Mouse (Mus musculus): ENCODE measurements around the gene Actr2.
"Not testable (repeated sequence)": the region's sequence is repeated elsewhere in the genome, so short reads cannot be mapped to it uniquely, and the experiment has no call there.

Actr2 gene

DNA sequence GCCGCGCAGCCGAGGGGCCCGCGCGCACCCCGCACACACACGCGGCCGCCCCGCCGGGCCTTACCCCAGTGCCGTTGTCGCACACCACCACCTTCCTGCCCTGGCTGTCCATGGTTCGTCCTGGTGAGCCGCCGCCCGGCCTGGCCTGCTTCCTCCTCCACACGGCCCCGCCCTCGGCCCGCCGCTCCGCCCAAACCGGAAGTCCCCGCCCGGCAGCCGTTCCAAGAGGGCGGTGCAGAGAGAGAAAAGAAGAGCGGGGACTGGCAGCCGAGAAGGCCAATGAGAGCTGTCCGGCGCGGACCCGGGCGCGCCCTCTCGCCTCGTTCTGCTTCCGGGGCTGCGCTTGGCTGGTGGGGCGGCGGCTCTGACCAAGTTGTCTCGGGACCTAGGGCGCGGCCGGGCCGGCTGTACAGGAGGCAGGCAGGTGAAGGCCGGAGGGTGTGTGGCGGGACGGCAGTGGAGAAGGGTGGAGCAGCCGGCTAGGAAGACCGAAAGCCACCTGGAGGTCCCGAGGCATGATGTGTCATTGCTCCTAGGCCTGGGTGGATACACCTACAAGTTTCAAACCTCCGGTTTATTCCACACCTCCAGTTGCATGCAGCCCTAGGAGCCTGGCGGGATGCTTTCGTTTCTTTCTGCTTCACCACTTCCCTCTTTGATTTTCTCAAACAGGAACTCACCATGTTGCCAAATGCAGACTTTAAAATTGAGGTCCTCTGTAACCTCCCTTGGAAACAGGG, at the start of gene Actr2:
TSS of gene Actr2 (minus strand) at position 173 of the 740 bp plus-strand sequence.
- peak; percentile 98 for DNase-seq (ENCODE audit: low read depth, low spot score)

DNA sequence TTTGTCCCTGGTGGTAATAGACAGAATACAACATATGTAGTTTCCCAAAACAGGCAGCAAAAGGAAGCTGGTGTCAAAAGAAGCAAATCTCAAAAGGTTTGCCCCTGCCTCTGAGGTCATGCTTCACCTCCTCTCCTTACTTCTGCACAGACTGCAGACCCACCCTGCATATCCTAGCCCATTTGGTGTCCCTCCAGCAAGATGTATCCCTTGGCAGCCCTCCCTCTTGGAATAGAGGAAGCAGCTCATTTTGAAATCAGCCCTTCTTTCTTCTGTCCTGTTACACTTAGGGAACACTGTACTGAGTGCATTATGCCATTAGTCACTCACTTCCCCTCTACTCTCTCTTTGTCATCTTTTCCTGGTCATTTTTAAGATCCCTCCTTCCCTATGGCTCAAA, 46.2 kb upstream of the Actr2 start:
- no peak for DNase-seq (ENCODE audit: low read depth, low spot score)

DNA sequence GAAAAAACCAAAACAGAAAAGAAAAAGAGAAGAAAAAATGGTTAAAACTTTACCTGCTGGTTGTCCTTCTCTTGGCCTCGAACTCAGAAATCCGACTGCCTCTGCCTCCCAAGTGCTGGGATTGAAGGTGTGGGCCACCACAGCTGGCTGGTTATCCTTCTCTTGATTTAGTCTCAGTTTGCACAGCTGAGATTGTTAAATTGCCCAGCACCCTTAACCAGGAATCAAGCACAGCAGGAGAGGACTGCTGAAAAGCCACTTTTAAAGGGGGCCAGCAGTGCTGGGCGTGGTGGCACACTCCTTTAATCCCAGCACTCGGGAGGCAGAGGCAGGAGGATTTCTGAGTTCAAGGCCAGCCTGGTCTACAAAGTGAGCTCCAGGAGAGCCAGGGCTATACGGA, 40.8 kb upstream of the Actr2 start:
- DNase-seq (ENCODE audit: low read depth, low spot score), result not testable (repeated sequence)

DNA sequence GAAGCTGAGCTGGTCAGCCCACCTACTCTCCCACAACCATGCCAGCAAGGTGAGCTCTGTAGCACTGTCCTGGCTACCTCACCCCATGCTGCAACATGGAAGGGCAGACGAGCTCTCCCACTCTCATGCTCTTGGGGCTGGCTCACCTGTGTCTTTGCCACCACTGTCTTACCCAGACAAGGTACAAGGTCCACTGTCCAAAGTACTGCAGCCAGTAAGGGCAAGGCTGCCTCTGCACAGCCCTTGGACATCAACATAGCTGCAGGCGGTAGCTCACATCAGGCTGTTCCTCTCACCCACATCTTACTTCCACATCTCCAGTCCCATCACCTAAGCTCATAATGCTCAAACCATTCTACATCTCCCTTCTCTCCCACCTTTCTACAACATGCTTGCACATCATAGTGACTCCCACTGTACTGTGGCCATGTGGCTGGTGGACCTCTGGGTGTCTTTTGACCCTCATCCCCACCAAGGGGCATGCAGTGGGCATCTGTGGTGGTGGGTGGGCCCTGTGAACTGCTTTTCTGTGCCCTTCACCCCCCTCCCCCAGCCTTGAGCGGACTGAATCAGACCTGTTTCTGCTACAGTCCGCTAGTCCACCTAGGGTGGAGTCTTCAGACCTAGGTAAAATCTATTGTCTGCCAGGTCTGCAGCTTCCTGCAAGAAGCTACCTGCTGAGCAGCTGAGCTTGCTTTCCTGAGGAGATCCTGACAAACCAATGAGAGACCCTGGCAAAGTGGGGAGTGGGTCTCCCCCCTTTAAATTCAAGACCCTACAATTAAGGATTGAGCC, 39.6 kb upstream of the Actr2 start:
- no peak for DNase-seq (ENCODE audit: low read depth, low spot score)

DNA sequence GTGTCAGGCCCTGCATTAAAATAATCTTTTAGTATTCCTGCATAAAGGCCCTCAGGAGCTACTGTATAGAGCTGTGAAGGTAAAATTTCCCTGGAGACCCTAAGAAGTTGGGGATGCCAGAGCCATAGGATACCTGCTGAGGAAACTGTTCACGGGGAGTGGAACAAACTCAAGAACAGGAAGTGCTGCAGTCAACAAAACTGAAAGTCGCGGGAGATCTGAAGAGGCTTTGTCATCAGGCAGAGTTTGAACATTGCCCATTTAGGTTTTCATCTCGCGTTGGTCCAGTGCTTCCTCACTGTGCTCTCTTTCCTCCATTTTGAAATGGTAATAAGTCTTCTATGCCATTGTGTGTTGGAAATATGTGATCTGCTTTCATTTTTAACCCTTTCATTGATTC, 38.6 kb upstream of the Actr2 start:
- DNase-seq (ENCODE audit: low read depth, low spot score), result peak; percentile 14

DNA sequence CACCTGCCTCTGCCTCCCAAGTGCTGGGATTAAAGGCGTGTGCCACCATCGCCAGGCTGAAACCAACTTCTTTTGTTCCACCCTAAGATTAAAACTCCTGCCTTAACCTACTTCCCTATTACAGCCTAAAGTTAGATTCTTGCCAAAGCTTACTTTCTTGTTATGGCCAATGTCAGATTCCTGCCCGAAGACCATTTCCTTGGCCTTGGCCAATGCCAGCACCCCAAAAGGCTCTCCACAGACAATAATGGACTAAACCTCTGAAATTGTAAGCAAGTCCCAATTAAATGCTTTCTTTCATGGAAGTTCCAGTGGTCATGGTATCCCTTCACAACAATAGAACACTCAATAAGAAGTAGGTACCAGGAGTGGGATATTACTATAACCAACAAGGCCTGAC, 37.2 kb upstream of the Actr2 start:
- DNase-seq (ENCODE audit: low read depth, low spot score), result no peak

DNA sequence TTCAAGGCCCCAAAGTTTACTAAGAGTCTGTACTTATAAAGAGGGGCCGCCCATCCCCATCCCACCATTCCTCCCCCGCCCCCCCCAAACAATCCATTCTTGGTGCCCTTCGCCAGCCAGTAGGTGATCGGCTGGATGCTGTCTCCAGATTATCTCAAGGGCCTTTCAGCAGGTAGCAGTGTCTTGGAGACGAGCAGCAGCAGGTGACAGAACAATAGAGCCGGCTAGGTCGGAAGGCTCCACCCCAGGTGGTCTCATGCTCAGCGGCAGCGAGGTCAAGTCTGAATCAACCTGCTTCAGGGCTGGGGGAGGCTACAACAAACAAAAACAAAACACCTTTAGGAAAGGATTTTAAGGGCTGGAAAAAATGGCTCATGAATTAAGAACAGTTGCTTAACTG, 32.7 kb upstream of the Actr2 start:
- no peak for DNase-seq (ENCODE audit: low read depth, low spot score)

DNA sequence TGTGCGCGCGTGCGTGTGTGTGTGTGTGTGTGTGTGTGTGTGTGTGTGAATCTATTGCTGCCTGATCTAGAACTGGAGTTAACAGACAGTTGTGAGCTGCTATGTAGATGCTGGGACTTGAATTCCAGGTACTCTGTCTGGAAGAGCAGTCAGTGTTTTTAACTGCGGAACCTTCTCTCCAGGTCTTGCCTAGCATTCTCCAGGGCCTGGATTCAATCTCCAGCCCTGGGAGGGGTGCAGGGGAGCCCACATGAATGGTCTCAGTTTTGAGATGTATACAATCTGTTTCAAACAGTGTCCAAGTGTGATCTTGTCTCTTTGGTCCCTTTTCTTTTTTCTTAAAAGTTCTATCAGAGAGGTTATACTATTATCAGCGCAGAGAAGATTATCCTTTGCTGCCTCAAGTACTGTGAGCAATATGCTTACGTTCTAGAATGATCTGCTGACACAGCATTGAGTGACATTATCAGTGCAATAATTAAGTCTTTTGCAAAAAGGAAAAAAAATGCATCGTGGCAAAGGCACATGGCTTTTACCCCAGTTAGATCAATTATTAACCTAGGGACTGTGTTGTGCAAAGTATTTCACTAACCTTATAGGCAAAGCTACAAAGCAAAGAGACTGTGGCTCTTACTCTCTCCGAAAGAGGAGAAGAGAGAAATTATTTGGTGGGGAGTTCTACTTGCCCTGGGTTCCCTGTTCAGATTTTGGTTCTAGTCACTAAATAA, 32.0 kb upstream of the Actr2 start:
- DNase-seq (ENCODE audit: low read depth, low spot score), result no peak

DNA sequence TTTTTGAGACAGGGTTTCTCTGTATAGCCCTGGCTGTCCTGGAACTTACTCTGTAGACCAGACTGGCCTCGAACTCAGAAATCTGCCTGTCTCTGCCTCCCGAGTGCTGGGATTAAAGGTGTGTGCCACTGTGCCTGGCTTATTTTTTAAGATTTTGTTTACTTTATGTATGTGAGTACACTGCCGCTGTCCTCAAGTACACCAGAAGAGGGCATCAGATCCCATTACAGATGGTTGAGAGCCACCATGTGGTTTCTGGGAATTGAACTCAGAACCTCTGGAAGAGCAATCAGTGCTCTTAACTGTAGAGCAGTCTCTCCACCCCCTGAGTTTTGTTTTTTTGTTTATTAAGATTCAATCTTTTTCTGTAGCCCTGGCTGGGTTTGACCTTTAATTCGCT, 31.0 kb upstream of the Actr2 start:
- peak; percentile 43 for DNase-seq (ENCODE audit: low read depth, low spot score)

DNA sequence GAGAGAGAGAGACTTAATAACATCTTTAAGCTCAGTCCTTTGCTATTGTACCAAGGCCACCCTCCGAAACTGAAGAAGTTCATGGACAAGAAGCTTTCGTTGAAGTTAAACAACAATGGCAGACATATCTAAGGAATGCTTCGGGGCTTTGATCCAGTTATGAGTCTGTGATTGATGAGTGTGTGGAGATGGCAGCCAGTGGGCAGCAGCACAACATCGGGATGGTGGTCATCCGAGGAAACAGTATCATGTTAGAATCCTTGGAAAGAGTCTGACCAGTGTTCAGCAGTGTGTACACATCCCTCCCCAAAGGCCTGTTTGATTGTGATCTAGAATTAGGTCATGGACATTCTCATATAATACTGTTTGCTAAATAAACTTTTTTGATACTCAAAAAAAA, 29.8 kb upstream of the Actr2 start:
- peak; percentile 15 for DNase-seq (ENCODE audit: low read depth, low spot score)

DNA sequence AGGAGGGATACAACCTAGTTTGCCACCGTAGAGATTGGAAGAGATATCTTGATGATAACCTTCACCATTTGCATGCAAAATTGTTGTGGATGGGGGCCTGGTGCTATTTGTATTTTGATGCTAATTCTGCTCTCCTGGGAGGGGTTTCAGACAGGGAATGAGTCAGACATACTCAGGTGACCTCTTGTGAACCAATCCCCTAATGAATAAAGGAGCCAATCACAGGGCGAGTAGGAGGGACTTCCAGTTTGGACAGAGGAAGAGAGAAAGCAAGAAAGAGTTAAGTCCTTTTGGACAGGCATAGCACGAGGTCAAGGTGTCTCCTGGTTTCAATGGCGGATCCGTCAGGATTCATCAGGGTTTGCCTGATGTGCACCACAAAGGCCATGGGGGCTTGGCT, 27.6 kb upstream of the Actr2 start:
- no peak for DNase-seq (ENCODE audit: low read depth, low spot score)

DNA sequence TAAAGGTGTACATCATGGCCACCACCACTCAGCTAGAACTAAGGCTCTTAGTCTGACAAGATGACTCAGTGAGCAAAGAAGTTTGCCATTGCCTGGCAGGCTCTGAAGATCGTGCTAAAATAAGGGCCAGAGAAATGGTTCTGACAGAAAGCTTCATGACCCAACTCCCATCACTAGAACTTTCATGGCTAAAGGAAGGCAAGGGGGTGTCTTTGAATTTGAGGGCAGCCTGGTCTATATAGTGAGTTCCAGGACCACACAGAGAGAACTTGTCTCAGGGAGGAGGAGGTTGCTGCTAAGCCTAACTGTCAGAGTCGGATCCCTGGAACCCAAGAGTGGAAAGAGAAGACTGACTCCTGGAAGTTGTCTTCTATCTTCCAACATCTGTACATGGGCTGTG, 27.0 kb upstream of the Actr2 start:
- DNase-seq (ENCODE audit: low read depth, low spot score), result no peak

DNA sequence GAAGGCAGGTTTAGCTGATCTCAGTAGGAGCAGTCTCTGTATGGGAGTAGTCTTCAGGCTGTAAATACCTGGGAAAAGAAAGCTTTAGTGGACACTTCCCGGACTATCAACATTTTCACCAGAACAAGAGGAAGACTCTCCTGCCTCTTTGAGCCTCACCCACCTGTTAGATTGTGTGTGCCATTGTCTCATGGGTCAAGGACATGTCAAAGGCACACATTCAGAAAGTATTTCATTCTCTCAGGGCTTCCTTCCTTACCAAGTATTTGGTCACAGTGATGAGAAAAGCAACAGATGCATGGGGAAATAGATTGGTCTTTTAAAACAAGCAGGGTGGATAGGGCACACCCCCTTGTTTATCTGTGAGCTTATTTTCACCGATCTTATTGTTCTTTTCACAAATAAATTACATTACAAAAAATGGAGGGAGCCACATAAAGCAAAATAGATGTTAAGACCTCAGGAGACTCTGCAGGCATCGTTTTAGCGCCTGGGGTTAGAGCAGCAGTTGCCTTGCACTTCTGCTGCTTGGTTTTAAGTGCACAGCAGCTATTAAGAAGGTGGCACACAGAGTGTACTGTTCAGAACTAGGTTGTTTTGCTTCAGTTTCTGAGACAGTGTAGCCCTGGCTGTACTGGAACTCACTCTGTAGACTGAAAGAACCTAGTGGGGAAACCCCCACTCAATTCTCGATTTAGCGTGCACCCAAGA, 25.9 kb upstream of the Actr2 start:
- no peak for DNase-seq (ENCODE audit: low read depth, low spot score)

DNA sequence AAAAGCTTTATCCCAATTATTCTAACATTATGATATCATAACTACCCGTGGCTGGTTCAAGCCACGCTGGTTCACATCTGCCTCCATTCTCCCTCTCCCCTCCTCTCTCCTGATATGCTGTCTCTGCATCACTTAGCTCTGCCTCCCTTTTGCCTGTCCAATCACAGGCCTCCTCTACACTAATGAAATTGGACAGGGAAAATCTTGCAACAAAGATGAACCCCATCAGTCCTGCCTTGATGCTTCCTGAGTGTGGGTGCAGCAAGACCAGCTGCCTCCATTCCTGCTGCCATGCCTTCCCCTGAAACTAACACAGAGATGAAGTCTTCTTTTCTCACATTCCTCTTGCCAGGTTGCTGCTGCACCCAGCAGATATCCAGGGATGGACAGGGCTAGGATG, 25.2 kb upstream of the Actr2 start:
- DNase-seq (ENCODE audit: low read depth, low spot score), result no peak

DNA sequence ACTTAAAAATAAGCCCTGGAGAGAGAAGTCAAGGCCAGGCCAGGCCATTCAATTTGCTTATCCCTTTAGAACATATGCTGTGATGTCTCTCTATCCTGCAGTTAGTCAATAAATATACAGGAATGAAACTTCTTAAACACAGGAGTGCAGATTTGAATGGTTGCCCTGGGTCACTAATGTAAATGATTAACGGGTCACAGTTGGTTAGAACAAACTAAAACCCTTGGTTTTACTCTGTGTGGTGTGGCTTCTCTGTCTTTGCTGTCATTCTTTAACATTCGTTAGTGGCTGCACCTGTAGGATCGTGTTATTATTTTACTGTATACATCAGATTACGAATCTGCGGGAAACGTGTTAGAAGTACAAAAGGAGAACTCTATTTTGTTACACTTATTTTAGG, 23.6 kb upstream of the Actr2 start:
- no peak for DNase-seq (ENCODE audit: low read depth, low spot score)

DNA sequence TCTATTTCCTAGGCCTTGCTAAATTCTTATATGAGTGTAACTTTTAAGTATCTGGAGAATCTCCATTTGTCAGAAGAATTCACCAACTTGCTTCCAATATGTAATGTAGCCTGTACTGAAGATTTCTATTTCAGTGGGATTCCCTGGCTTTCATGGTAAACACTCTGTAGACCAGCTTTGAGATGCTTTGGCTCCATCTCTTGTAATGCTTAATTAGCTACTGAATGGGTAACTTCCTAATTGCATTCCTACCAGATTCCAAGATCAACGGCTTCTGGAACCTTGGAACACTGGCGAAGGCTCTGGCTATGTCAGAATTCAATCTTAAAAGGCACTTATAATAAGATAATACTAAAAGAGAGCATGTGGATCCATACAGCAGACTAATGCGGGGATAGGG, 22.2 kb upstream of the Actr2 start:
- not testable (repeated sequence) for DNase-seq (ENCODE audit: low read depth, low spot score)

DNA sequence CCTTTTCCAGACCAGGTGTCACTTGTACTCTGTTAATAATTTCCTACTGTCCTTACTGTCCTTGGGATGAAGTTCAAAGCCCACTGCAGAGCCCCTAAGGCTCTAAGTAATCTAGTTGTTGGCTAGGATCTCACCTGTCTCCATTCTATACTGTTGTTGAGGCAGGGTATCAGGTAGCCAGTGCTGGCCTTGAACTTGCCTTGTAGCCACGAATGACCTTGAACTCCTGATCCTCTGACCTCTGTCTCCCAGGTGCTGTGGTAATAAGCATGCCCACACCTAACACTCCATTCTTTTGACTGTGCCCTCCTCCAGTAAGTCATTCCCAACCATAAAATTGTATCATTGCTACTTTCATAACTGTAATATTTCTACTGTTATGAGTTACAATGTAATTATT, 21.0 kb upstream of the Actr2 start:
- no peak for DNase-seq (ENCODE audit: low read depth, low spot score)

DNA sequence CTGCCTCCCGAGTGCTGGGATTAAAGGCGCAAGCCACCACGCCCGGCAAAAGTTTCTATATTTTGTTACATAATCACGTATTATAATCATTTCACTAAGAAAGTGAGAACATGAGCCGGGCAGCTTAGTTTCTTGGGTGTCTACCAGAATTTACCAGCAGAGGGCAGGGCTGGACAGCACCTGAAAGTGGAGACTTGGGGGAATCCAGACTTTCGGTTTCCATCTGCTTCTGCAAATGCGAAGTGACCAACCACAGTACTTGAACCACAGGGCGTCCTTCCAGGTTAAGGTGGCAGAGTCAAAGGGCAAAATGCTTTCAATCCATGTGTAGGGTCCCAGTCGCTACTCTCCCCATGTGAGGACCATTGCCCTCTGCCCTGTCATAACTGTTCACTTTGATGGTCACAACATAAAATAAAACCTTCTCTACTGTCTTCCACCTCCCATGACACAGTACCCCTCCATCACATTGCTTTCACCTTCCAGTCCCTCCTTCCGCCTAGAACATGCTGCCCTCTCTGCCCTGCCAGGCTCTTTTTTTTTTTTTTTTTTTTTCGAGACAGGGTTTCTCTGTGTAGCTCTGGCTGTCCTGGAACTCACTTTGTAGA, 20.3 kb upstream of the Actr2 start:
- peak; percentile 92 for DNase-seq (ENCODE audit: low read depth, low spot score)

DNA sequence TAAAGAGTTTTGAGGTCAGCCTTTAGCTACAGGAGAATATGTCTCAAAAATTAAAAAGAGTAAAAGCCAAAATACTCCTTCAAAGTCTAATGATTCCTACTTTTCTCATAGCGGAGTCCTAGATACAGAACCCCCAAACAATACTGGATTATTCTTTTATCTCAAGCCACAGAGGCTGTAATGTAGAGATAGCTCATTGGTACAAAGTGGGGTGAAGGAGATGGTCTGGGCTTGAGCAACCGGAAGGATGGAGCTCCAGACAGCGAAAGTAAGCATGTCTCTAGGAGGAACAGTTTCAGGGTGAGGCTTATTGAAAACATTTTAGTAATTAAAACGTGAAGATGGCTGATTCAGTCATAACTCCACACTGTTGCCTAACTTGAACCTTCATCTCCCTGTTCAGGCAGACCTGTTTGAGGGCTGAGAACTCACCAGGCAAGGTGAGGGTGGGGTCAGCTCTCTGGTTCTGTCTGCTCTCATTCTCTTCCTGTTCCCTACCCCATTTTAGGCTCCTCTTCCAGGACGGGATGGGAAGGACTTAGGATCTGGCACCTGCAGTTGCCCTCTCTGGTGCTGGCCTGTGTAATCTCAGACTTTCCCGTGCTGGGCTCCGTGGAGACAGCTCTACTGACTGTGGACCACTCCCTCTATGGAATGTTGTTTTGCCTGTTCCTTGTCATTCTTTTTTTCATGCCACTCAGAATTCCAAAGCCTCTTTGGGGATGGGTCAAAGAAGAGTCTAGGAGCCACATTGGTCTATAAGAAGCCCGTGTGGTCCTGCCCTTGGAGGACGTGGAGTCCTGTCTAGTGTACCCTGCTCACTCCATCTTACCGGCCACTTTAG, 14.2 kb upstream of the Actr2 start:
- DNase-seq (ENCODE audit: low read depth, low spot score), result no peak

DNA sequence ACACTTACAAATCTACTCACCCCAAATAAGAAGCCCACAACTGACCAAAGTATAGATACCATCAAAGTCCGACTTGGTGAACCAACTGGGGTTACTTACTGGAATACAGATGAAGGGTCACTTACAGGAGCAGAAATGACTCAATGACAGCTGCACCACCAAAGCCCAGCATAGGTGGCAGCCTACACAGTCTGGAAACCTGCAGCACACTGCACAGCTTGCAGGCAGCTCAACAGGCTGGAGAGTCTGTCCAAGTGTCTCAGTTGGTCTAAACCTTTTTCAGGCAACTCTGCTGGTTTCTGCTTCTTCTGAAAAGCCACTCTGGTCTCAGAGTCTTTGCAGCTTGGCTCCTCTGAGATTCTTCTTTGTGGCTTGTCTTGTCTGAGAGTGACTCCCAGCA, 12.7 kb upstream of the Actr2 start:
- no peak for DNase-seq (ENCODE audit: low read depth, low spot score)

DNA sequence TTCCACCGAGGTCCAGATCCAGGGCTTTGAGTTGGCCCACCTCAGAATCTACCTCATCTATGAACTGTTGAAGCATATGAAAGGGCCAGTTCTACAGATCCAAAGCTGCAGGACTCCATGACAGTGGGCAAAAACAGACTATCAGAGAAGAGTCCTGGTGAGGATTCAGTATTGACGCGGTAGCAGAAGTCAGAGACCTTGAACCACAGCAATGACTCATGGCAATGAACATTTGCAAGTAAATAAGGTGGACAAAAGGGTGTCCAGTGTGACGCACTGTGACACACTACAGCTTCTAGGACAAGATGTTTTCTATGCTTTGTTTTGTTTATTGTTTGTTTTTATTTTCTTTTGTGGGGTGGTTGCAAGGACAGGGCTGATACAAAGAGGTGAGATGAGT, 4.0 kb upstream of the Actr2 start:
- DNase-seq (ENCODE audit: low read depth, low spot score), result no peak
